Mouse (Mus musculus): Measurements from ENCODE around the gene Sorbs1. TPM values are rescaled to one million over a fixed set of nuclear protein-coding genes. Genes with fewer than 3 reads are reported as not detected.

Sorbs1 gene
- polyA plus RNA-seq, 1 experiment from 2014 or later = 88.3 TPM

DNA sequence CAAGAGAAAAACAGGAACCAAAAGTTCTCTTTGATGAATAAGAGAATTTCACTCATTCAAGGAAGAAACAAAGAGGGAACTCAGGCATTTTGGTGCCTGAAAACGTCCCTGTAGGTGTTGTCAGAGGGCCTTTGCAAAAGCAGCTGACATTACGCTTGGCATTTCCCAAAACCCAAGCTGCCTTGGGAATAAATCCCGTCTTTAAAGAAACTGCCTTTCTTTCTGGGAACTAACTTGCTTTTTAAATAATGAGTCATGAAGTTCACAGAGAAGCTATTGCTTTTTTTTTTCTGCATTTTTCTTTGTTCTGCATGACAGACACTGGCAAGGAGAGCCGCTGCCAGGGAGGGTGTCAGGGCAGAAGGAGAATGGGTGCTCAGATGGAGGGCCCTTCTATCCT is 141.7 kb downstream of the Sorbs1 start:
- DNase-seq (ENCODE audit: low spot score) (no peak), ATAC-seq (replicated peaks; ENCODE audit: low FRiP score, low TSS enrichment, low read depth) (no peak)
- Histone ChIP-seq H3K36me3 (ENCODE audit: control insufficient read depth, insufficient read depth, low read length) (0 out of 2 replicates have a peak, but pooled peaks cover 8% of the 10 kb centered on the region), H3K9me3 (ENCODE audit: control insufficient read depth, low read length) (no peaks in the 10 kb centered on the region), H3K4me2 (ENCODE audit: low read length) (no peak overlapping the region), H3K27me3 (replicated peaks; ENCODE audit: control insufficient read depth, insufficient read depth, low read length) (no peaks in the 10 kb centered on the region), H3K9ac (ENCODE audit: low read length) (no peak overlapping the region), H3K4me1 (replicated peaks; ENCODE audit: control insufficient read depth, insufficient read depth, low read length) (0 out of 2 replicates have a peak, but pooled peaks cover 3% of the 10 kb centered on the region), H3K4me3 (ENCODE audit: low read depth, low read length) (no peak overlapping the region), H3K27ac (ENCODE audit: low read depth) (no peak overlapping the region)
- WGBS = 76% methylated on average over 4 of the region's 4 CpGs

DNA sequence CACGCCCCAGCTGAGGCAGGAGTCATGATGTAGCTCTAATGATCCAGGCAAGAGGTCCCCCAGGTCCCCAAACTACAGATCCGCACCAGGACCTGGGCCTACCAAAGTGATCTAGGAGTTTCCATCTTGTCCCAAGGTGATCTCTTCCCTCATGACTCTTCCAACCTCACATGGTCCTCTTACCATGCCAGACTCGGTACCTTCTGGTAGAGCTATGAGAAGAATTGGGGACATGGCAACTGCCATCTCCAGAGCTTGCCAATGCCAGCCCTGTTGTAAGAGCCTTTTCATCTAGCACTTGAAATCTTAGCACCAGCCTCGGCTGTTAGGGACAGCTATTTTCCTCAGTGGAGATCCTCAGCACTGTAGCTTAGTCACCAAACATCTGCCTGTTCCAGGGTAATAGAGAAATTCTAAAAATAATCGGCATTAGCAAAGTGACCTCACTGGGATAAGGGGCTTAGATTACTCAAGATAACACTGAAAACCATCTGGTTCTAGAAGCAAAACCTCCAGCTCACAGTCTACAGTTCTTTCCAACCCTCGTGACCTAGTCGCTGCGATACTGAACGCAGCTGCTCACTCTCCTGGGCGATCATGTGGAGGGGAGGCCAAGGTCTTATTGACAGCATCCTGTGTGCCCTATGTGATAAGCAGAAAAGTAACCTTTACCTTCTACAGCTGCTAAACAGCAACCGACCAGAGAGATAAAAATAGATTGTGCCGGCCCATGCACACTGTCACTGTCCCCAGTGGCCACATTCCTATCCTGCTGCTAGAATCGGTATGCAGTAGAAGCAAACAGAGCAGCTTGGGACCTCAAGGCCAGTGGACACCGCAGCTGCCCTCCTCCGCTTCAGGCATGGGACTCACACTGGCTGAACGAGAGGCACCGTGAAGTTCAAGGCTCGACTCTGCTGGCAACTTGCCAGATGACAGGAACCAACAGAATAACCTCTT is 143.4 kb downstream of the Sorbs1 start:
- Histone ChIP-seq H3K4me2 (ENCODE audit: low read length) (no peak overlapping the region), H3K27ac (ENCODE audit: low read depth) (no peak overlapping the region), H3K9me3 (ENCODE audit: control insufficient read depth, low read length) (no peaks in the 10 kb centered on the region), H3K4me3 (ENCODE audit: low read depth, low read length) (no peak overlapping the region), H3K36me3 (ENCODE audit: control insufficient read depth, insufficient read depth, low read length) (0 out of 2 replicates have a peak, but pooled peaks cover 8% of the 10 kb centered on the region), H3K4me1 (replicated peaks; ENCODE audit: control insufficient read depth, insufficient read depth, low read length) (0 out of 2 replicates have a peak, but pooled peaks cover 3% of the 10 kb centered on the region), H3K9ac (ENCODE audit: low read length) (no peak overlapping the region), H3K27me3 (replicated peaks; ENCODE audit: control insufficient read depth, insufficient read depth, low read length) (no peaks in the 10 kb centered on the region)
- peak; percentile 53 for ATAC-seq (replicated peaks; ENCODE audit: low FRiP score, low TSS enrichment, low read depth)
- DNase-seq (ENCODE audit: low spot score) = no peak
- 57% methylated on average over 18 of the region's 18 CpGs for WGBS

DNA sequence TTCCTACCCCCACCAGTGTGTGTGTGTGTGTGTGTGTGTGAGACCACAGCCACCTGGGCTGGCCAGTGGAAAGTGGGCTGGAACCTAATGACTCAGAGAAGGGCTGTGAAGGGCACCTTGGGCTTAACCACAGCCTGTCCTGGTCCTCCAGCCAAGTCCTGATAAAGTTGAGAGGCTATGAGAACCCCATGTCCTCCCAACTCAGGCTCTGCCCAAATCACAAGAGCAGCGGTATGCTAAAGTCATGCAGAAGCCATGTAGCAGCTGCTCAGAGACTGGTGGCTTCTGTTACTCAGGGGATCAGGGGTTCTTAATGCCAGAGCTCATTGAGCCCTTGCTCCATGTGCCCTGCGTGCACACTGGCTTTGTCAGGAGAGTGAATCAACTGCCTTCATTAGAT is 145.1 kb downstream of the Sorbs1 start:
- WGBS = 93% methylated on average over 2 of the region's 2 CpGs
- peaks cover 20% of the 10 kb centered on the region for H3K36me3 ChIP-seq (ENCODE audit: control insufficient read depth, insufficient read depth, low read length)
- no peak for ATAC-seq (replicated peaks; ENCODE audit: low FRiP score, low TSS enrichment, low read depth)

DNA sequence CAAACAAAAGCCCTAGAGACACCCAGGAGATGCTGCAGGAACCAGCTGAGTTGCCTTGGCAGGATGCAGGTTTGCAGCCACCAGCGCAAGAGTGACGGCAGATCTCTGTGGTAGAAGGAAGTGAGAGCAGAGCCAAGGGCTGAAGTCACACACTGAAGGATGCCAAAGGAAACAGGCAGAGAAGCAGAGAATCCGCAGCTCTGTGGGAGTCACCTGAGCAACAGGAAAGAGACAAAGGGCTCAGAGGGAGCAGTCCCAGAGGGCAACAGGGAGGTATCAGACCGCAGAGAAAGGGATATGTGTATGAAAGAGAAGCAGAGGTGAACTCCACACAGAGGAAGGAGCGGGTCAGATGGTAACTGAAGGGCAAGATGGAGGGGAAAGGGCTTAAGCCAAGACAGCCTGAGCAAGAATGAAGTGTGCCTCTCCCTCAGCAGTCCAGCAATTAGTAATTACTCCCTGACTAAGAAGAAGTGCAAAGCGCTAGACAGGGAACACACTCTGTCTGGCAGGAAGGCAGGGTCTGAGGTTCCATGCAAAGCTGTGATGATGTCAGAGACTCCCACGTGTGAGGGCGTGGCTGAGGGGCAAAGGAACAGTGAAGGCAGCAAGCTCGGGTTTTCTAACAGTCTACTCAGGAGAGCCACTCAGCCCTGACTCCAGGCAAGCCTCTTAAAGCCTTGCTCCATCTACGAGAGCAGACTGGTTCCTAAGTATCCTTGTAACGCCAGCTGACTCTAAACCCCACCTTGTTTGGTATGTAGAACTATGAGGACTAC is 147.2 kb downstream of the Sorbs1 start:
- H3K27me3 ChIP-seq (replicated peaks; ENCODE audit: control insufficient read depth, insufficient read depth, low read length) = no peaks in the 10 kb centered on the region
- DNase-seq (ENCODE audit: low spot score) = peak; percentile 64
- no peak overlapping the region for H3K9ac ChIP-seq (ENCODE audit: low read length)
- ATAC-seq (replicated peaks; ENCODE audit: low FRiP score, low TSS enrichment, low read depth) = no peak; the same call in 1 of the 2 replicates
- peaks cover 4% of the 10 kb centered on the region; the same call in 1 of the 2 replicates for H3K9me3 ChIP-seq (ENCODE audit: control insufficient read depth, low read length)
- 33% methylated on average over 11 of the region's 11 CpGs for WGBS
- peaks cover 19% of the 10 kb centered on the region for H3K36me3 ChIP-seq (ENCODE audit: control insufficient read depth, insufficient read depth, low read length)
- H3K4me2 ChIP-seq (ENCODE audit: low read length) = no peak overlapping the region
- H3K4me3 ChIP-seq (ENCODE audit: low read depth, low read length) = no peak overlapping the region
- no peak overlapping the region for H3K27ac ChIP-seq (ENCODE audit: low read depth)
- 0 out of 2 replicates have a peak, but pooled peaks cover 3% of the 10 kb centered on the region for H3K4me1 ChIP-seq (replicated peaks; ENCODE audit: control insufficient read depth, insufficient read depth, low read length)

More for the DNA sequence above, 145.1 kb downstream of the Sorbs1 start:
- DNase-seq (ENCODE audit: low spot score) = no peak
- peaks cover 2% of the 10 kb centered on the region; the same call in 1 of the 2 replicates for H3K9me3 ChIP-seq (ENCODE audit: control insufficient read depth, low read length)
- H3K27me3 ChIP-seq (replicated peaks; ENCODE audit: control insufficient read depth, insufficient read depth, low read length) = no peaks in the 10 kb centered on the region
- no peak overlapping the region for H3K27ac ChIP-seq (ENCODE audit: low read depth)
- H3K9ac ChIP-seq (ENCODE audit: low read length) = no peak overlapping the region
- H3K4me1 ChIP-seq (replicated peaks; ENCODE audit: control insufficient read depth, insufficient read depth, low read length) = 0 out of 2 replicates have a peak, but pooled peaks cover 3% of the 10 kb centered on the region
- H3K4me2 ChIP-seq (ENCODE audit: low read length) = no peak overlapping the region
- no peak overlapping the region for H3K4me3 ChIP-seq (ENCODE audit: low read depth, low read length)

DNA sequence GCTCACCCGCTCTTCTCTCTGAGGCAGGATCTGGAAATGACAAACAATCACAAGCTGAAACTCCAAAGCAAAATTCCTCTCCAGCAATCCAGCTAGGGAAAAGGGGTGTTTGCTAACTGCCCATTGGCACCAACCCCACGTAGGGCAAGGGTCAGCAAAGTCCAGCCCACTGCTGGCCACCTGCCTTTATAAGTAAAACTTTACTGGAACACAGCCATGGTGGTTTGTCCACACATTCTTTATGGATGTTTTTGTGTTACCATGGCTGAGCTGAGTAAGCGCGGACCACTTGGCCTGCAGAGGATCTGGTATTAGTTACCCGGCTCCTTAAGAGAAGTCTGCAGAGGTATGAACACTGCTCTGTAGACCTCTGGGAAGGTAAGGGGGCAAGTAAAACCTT is 148.4 kb downstream of the Sorbs1 start:
- H3K9me3 ChIP-seq (ENCODE audit: control insufficient read depth, low read length) = peaks cover 4% of the 10 kb centered on the region; the same call in 1 of the 2 replicates
- peaks cover 19% of the 10 kb centered on the region for H3K36me3 ChIP-seq (ENCODE audit: control insufficient read depth, insufficient read depth, low read length)
- DNase-seq (ENCODE audit: low spot score) = no peak

DNA sequence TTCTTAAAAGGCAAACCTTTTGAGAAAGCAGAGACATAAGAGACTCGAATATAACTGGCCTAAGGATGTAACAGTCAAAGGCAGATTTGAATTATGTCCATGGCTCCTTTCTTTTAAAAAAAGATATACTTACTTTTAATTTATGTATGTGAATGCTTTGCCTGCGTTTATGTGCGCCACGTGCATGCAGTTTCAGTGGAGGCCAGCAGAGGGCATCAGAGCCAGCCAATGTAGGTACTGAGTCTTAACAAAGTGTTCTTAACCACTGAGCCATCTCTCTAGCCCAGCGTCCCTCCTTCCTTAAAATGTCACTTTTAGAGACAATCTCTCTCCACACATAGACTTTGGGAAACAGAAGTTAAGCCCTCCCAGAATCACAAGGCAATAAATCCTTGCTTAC is 150.1 kb downstream of the Sorbs1 start:
- Histone ChIP-seq H3K4me2 (ENCODE audit: low read length) (no peak overlapping the region), H3K9ac (ENCODE audit: low read length) (no peak overlapping the region), H3K9me3 (ENCODE audit: control insufficient read depth, low read length) (peaks cover 4% of the 10 kb centered on the region; the same call in 1 of the 2 replicates), H3K4me3 (ENCODE audit: low read depth, low read length) (no peak overlapping the region), H3K27ac (ENCODE audit: low read depth) (no peak overlapping the region), H3K4me1 (replicated peaks; ENCODE audit: control insufficient read depth, insufficient read depth, low read length) (no peaks in the 10 kb centered on the region), H3K27me3 (replicated peaks; ENCODE audit: control insufficient read depth, insufficient read depth, low read length) (no peaks in the 10 kb centered on the region), H3K36me3 (ENCODE audit: control insufficient read depth, insufficient read depth, low read length) (peaks cover 14% of the 10 kb centered on the region)
- DNase-seq (ENCODE audit: low spot score) (no peak), ATAC-seq (replicated peaks; ENCODE audit: low FRiP score, low TSS enrichment, low read depth) (no peak)
- 94% methylated on average over 5 of the region's 5 CpGs for WGBS

More for the DNA sequence above, 148.4 kb downstream of the Sorbs1 start:
- H3K4me3 ChIP-seq (ENCODE audit: low read depth, low read length) = no peak overlapping the region
- no peak overlapping the region for H3K9ac ChIP-seq (ENCODE audit: low read length)
- no peak for ATAC-seq (replicated peaks; ENCODE audit: low FRiP score, low TSS enrichment, low read depth)
- WGBS = 84% methylated on average over 5 of the region's 5 CpGs
- H3K27ac ChIP-seq (ENCODE audit: low read depth) = no peak overlapping the region
- H3K27me3 ChIP-seq (replicated peaks; ENCODE audit: control insufficient read depth, insufficient read depth, low read length) = no peaks in the 10 kb centered on the region
- no peak overlapping the region for H3K4me2 ChIP-seq (ENCODE audit: low read length)
- H3K4me1 ChIP-seq (replicated peaks; ENCODE audit: control insufficient read depth, insufficient read depth, low read length) = 0 out of 2 replicates have a peak, but pooled peaks cover under 1% of the 10 kb centered on the region

DNA sequence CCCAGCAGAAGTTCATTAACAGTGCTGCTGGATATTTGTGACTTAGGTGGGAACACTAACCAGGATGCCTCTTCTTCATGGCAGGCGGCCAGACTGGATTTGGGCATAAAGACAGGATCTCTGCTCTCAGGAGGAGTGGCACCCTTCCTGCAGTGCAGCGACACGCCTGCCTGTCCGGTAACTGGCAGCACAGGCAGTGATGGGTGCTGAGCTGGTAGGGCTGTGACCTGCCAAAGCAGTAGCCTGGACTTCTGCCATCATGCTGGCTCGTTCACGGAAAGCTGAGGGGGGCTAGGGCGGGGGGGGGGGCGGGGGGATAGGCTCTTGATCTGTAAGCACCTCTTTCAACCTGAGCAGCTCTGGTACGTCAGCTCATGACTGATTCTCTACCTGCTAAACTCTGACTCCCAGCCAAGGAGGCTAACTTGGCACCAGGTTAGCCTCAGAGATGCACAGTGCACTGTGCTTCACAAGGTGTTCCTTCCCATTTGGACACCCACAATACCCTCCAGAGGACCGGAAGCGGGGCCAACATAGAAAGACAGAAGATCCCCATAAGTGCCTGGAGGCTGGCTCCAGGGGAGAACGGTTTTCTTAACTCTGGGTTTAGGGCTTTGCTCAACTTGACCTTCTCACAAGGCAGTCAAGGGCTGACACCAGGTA is 151.2 kb downstream of the Sorbs1 start:
- H3K4me1 ChIP-seq (replicated peaks; ENCODE audit: control insufficient read depth, insufficient read depth, low read length) = no peaks in the 10 kb centered on the region
- no peak overlapping the region for H3K4me3 ChIP-seq (ENCODE audit: low read depth, low read length)
- no peak overlapping the region for H3K9ac ChIP-seq (ENCODE audit: low read length)
- H3K27ac ChIP-seq (ENCODE audit: low read depth) = no peak overlapping the region
- H3K9me3 ChIP-seq (ENCODE audit: control insufficient read depth, low read length) = peaks cover 4% of the 10 kb centered on the region; the same call in 1 of the 2 replicates
- DNase-seq (ENCODE audit: low spot score) (no peak), ATAC-seq (replicated peaks; ENCODE audit: low FRiP score, low TSS enrichment, low read depth) (no peak)
- H3K36me3 ChIP-seq (ENCODE audit: control insufficient read depth, insufficient read depth, low read length) = peaks cover 14% of the 10 kb centered on the region
- no peaks in the 10 kb centered on the region for H3K27me3 ChIP-seq (replicated peaks; ENCODE audit: control insufficient read depth, insufficient read depth, low read length)
- WGBS = 77% methylated on average over 12 of the region's 12 CpGs
- H3K4me2 ChIP-seq (ENCODE audit: low read length) = no peak overlapping the region
